Mouse (Mus musculus) lung, embryonic 15.5 days (tissue): ENCODE results near the gene Gp6. TPM values are rescaled to one million over a fixed set of nuclear protein-coding genes. Genes with fewer than 3 reads are reported as not detected.

Source experiments
- ATAC-seq: fragments of 200-750 bp; cut with Nextera tagmentation; 2 replicates; pipeline ENCODE4 v1.8.0; 2017; ENCODE audit warnings: moderate number of reproducible peaks, borderline replicate concordance; ENCODE audit not compliant: low FRiP score, low TSS enrichment; ENCODE audit errors: extremely low read depth
- H3K27ac ChIP-seq: fragments of 300-500 bp; sonication (generic); 2 replicates; pipeline ENCODE4 v1.5.1; 2015; ENCODE audit warnings: moderate library complexity, mild to moderate bottlenecking, inconsistent platforms
- H3K27me3 ChIP-seq: fragments of 300-500 bp; sonication (generic); 2 replicates; pipeline ENCODE4 v1.6.1; 2015; ENCODE audit warnings: inconsistent platforms
- H3K36me3 ChIP-seq: fragments of 300-500 bp; sonication (generic); 2 replicates; pipeline ENCODE4 v1.6.1; 2015; ENCODE audit warnings: inconsistent platforms
- H3K4me1 ChIP-seq: fragments of 300-500 bp; sonication (generic); 2 replicates; pipeline ENCODE4 v1.6.1; 2015; ENCODE audit warnings: inconsistent platforms
- H3K4me2 ChIP-seq: fragments of 300-500 bp; sonication (generic); 2 replicates; pipeline ENCODE4 v1.6.1; 2015; ENCODE audit warnings: inconsistent platforms, mild to moderate bottlenecking, moderate library complexity
- H3K4me3 ChIP-seq: fragments of 300-500 bp; sonication (generic); 2 replicates; pipeline ENCODE4 v1.5.1; 2015; ENCODE audit warnings: mild to moderate bottlenecking, inconsistent platforms
- H3K9ac ChIP-seq: fragments of 300-500 bp; sonication (generic); 2 replicates; pipeline ENCODE4 v1.6.1; 2015; ENCODE audit warnings: inconsistent platforms
- H3K9me3 ChIP-seq: fragments of 300-500 bp; sonication (generic); 2 replicates; pipeline ENCODE4 v1.6.1; 2016; ENCODE audit warnings: inconsistent platforms
- WGBS: fragments of 180-500 bp; shearing (Covaris S2); methylation state at CpG from one replicate; pipeline ENCODE4 v1.1.7; 2015; 5-methylcytosine and 5-hydroxymethylcytosine counted together
- microRNA-seq: library from miRNA; unstranded; fragments of <30 nt; microRNA quantifications from one replicate; pipeline ENCODE4, GENCODE M21; 2016
- polyA plus RNA-seq: library from polyadenylated mRNA; unstranded; fragments of >200 nt; fragmentation: Nextera tagmentation; extraction: Ambion mirVana; gene quantifications from 2 replicates; pipeline ENCODE4 v1.2.1, GENCODE M21; 2015

The Gp6 gene
- polyA plus RNA-seq, 1 experiment from 2014 or later = 0.80 TPM

DNA sequence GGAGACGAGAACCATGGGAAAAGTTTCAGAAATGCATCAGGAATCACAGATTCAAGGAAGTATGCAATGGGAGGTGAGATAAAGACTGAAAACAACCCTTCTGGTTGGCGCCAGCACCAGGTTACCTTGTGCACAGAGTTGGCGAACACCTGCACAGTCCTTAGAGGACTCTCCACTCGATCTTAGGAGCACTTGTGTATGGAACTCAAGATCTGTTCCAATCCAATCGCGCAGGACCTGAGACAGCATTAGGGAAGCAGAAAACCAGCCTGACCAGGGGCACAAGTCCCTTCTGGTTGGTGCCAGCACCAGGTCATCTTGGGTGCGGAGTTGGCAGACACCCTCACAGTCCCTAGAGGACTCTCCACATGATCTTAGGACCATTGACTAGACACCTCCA lies 24.0 kb downstream of the Gp6 start:
- ATAC-seq = no peak
- Histone ChIP-seq H3K4me3 (no peak overlapping the region), H3K9ac (no peak overlapping the region), H3K4me1 (no peaks in the 10 kb centered on the region), H3K9me3 (no peaks in the 10 kb centered on the region; the same call in 1 of the 2 replicates), H3K27me3 (no peaks in the 10 kb centered on the region), H3K27ac (no peak overlapping the region), H3K4me2 (no peak overlapping the region), H3K36me3 (no peaks in the 10 kb centered on the region)
- 71% methylated on average over 7 of the region's 7 CpGs for WGBS

- ATAC-seq = no peak
Observed at GRCm38 (mm10) chr7:4337509-4337908, 60.0 kb downstream of the Gp6 start, which contains the start of gene Ncr1. Gene Ncr1, plus strand, starts transcription at chr7:4337724.

GRCm38 (mm10) chr7:4323301-4323700 lies 74.2 kb downstream of the Gp6 start:
- Histone ChIP-seq H3K36me3 (no peaks in the 10 kb centered on the region), H3K4me2 (no peak overlapping the region), H3K27ac (no peak overlapping the region), H3K9ac (no peak overlapping the region), H3K4me1 (no peaks in the 10 kb centered on the region), H3K27me3 (no peaks in the 10 kb centered on the region), H3K9me3 (no peaks in the 10 kb centered on the region), H3K4me3 (no peak overlapping the region)
- 69% methylated on average over 2 of the region's 2 CpGs for WGBS
- ATAC-seq = no peak

More at GRCm38 (mm10) chr7:4337509-4337908, 60.0 kb downstream of the Gp6 start, which contains the start of gene Ncr1:
- Histone ChIP-seq H3K36me3 (no peaks in the 10 kb centered on the region), H3K27me3 (no peaks in the 10 kb centered on the region), H3K4me2 (no peak within 1 kb of the TSS), H3K4me3 (no peak within 1 kb of the TSS), H3K4me1 (no peaks in the 10 kb centered on the region), H3K27ac (no peak within 1 kb of the TSS), H3K9ac (no peak within 1 kb of the TSS), H3K9me3 (no peaks in the 10 kb centered on the region)

Small RNA genes lying within 50 kb of the gene (microRNA-seq; reads per million reads assigned to microRNA genes)
- gene Gm24605 (not detected), gene Gm24752 (not detected), gene Gm25349 (not detected)

Other genes starting within 250 kb of the Gp6 start
- gene Leng9, start 247.4 kb downstream of the Gp6 start, polyA plus RNA-seq = 3.9 and 4.5 TPM in 2 replicates
- gene Cdc42ep5, start 232.9 kb downstream of the Gp6 start, polyA plus RNA-seq = 39.8 and 41.0 TPM in 2 replicates
- 0.15 TPM in 1 of 2 replicates, not detected in the other for gene Lilra5, start 160.0 kb downstream of the Gp6 start, polyA plus RNA-seq
- 0.14 TPM in 1 of 2 replicates, not detected in the other for gene Ncr1, start 60.0 kb downstream of the Gp6 start, polyA plus RNA-seq
- 20.9 and 22.1 TPM in 2 replicates for gene Rdh13, start 47.9 kb upstream of the Gp6 start, polyA plus RNA-seq
- gene Eps8l1, start 62.9 kb upstream of the Gp6 start, polyA plus RNA-seq = 14.1 and 15.5 TPM in 2 replicates
- 41.6 and 49.0 TPM in 2 replicates for gene Ppp1r12c, start 103.9 kb upstream of the Gp6 start, polyA plus RNA-seq
- gene Tnnt1, start 118.6 kb upstream of the Gp6 start, polyA plus RNA-seq = 13.4 and 23.1 TPM in 2 replicates
- 79.8 and 114 TPM in 2 replicates for gene Tnni3, start 126.5 kb upstream of the Gp6 start, polyA plus RNA-seq
- gene Dnaaf3, start 134.7 kb upstream of the Gp6 start, polyA plus RNA-seq = 2.9 and 3.2 TPM in 2 replicates
- gene Syt5, start 149.8 kb upstream of the Gp6 start, polyA plus RNA-seq = 4.8 and 5.7 TPM in 2 replicates
- not detected in 2 replicates for gene Ptprh, start 206.3 kb upstream of the Gp6 start, polyA plus RNA-seq
- 0.76 and 1.00 TPM in 2 replicates for gene Tmem86b, start 233.7 kb upstream of the Gp6 start, polyA plus RNA-seq